Mouse (Mus musculus): Measurements from ENCODE around the gene Mesp2. TPM values are rescaled to one million over a fixed set of nuclear protein-coding genes. Genes with fewer than 3 reads are reported as not detected.

The Mesp2 gene
- total RNA-seq, 2 experiments from 2014 or later, result 0.19 TPM; not detected in 1

Other genes starting within 250 kb of the Mesp2 start
- gene Rhcg, start 193.1 kb upstream of the Mesp2 start, total RNA-seq (2021), result not detected
- gene Ticrr, start 150.5 kb upstream of the Mesp2 start, total RNA-seq (2021), result 1 to 10 TPM; 1.3 to 2.1 TPM
- gene Kif7, start 95.0 kb upstream of the Mesp2 start, total RNA-seq (2021), result 1 to 10 TPM; 2.7 to 3.6 TPM
- gene Plin1, start 77.8 kb upstream of the Mesp2 start, total RNA-seq (2021), result 10 to 100 TPM; 13.8 to 14.5 TPM
- gene Pex11a, start 67.6 kb upstream of the Mesp2 start, total RNA-seq (2021), result 1 to 10 TPM; 3.9 to 4.2 TPM
- gene Wdr93, start 67.6 kb upstream of the Mesp2 start, total RNA-seq (2021), result under 1 TPM in 1 of 2 experiments, not detected in 1; 0.11 TPM
- not detected for gene Mesp1, start 16.9 kb upstream of the Mesp2 start, total RNA-seq (2021)
- 10 to 100 TPM; 11.8 to 22.7 TPM for gene Anpep, start 50.3 kb downstream of the Mesp2 start, total RNA-seq (2021)
- 10 to 100 TPM; 20.6 to 21.9 TPM for gene Ap3s2, start 109.9 kb downstream of the Mesp2 start, total RNA-seq (2021)
- gene Arpin, start 124.6 kb downstream of the Mesp2 start, total RNA-seq (2021), result 1 to 10 TPM; 8.1 to 9.2 TPM
- gene Zfp710, start 214.1 kb downstream of the Mesp2 start, total RNA-seq (2021), result 10 to 100 TPM; 14.2 to 16.7 TPM